Mouse (Mus musculus) kidney, embryonic 14.5 days (tissue): ENCODE measurements around the gene Hpd. TPM values are rescaled to one million over a fixed set of nuclear protein-coding genes. Genes with fewer than 3 reads are reported as not detected.
A peak's percentile ranks its signal among the peaks of the same experiment; 100 is the strongest.

Experiments
- ATAC-seq: fragments of 200-750 bp; cut with Nextera tagmentation; 2 replicates; pipeline ENCODE4 v1.8.0; 2017; ENCODE audit warnings: moderate number of reproducible peaks, mild to moderate bottlenecking, moderate TSS enrichment, moderate library complexity; ENCODE audit not compliant: low FRiP score, low TSS enrichment
- H3K27ac ChIP-seq: fragments of 300-500 bp; sonication (generic); 2 replicates; pipeline ENCODE4 v1.5.1; 2014; ENCODE audit warnings: low read depth, mild to moderate bottlenecking, low read length, moderate library complexity, mixed read lengths
- H3K27me3 ChIP-seq: fragments of 300-500 bp; sonication (generic); 2 replicates; pipeline ENCODE4 v1.6.1; 2014; ENCODE audit warnings: mild to moderate bottlenecking, low read length; ENCODE audit not compliant: control insufficient read depth, insufficient read depth
- H3K36me3 ChIP-seq: fragments of 300-500 bp; sonication (generic); 2 replicates; pipeline ENCODE4 v1.6.1; 2014; ENCODE audit warnings: low read length, mixed read lengths; ENCODE audit not compliant: control insufficient read depth, insufficient read depth
- H3K4me1 ChIP-seq: fragments of 300-500 bp; sonication (generic); 2 replicates; pipeline ENCODE4 v1.6.1; 2014; ENCODE audit warnings: low read length, mixed read lengths; ENCODE audit not compliant: control insufficient read depth, insufficient read depth
- H3K4me2 ChIP-seq: fragments of 300-500 bp; sonication (generic); replicated peaks from 2 replicates; pipeline ENCODE4 v1.6.1; 2014; ENCODE audit warnings: low read depth, mild to moderate bottlenecking, low read length
- H3K4me3 ChIP-seq: fragments of 300-500 bp; sonication (generic); 2 replicates; pipeline ENCODE4 v1.5.1; 2014; ENCODE audit warnings: mild to moderate bottlenecking, low read length
- H3K9ac ChIP-seq: fragments of 300-500 bp; sonication (generic); 2 replicates; pipeline ENCODE4 v1.6.1; 2014; ENCODE audit warnings: low read depth, mild to moderate bottlenecking, low read length, moderate library complexity
- H3K9me3 ChIP-seq: fragments of 300-500 bp; sonication (generic); 2 replicates; pipeline ENCODE4 v1.6.1; 2016; ENCODE audit warnings: low read length; ENCODE audit not compliant: control insufficient read depth
- WGBS: fragments of 180-500 bp; shearing (Covaris S2); extraction: QIAGEN DNeasy Blood & Tissue Kit; methylation state at CpG from one replicate; pipeline ENCODE4 v1.1.7; 2014; 5-methylcytosine and 5-hydroxymethylcytosine counted together
- polyA plus RNA-seq: library from polyadenylated mRNA; unstranded; fragments of >200 nt; fragmentation: Nextera tagmentation; extraction: Ambion mirVana; gene quantifications from 2 replicates; pipeline ENCODE4 v1.2.1, GENCODE M21; 2014

Gene Hpd
- polyA plus RNA-seq, 1 experiment from 2014 or later, result not detected

- H3K4me2 ChIP-seq, result no peak overlapping the region
- no peak overlapping the region for H3K9ac ChIP-seq
- H3K36me3 ChIP-seq, result peaks cover 87% of the 10 kb centered on the region
- H3K27me3 ChIP-seq, result no peaks in the 10 kb centered on the region
- no peak for ATAC-seq
- 85% methylated on average over 4 of the region's 4 CpGs for WGBS
- H3K27ac ChIP-seq, result no peak overlapping the region
- no peaks in the 10 kb centered on the region for H3K4me1 ChIP-seq
- no peak overlapping the region for H3K4me3 ChIP-seq
- no peaks in the 10 kb centered on the region for H3K9me3 ChIP-seq
Observed at GRCm38 (mm10) chr5:123157972-123158371, 24.6 kb downstream of the Hpd start.

- Histone ChIP-seq H3K27me3 (no peaks in the 10 kb centered on the region), H3K9me3 (no peaks in the 10 kb centered on the region), H3K4me2 (no peak overlapping the region), H3K9ac (no peak overlapping the region), H3K27ac (no peak overlapping the region), H3K4me1 (peaks cover under 1% of the 10 kb centered on the region; the same call in 1 of the 2 replicates), H3K36me3 (peaks cover 88% of the 10 kb centered on the region), H3K4me3 (no peak overlapping the region)
- WGBS, result 87% methylated on average over 12 of the region's 12 CpGs
- ATAC-seq, result no peak
Observed at GRCm38 (mm10) chr5:123156763-123157162, 25.8 kb downstream of the Hpd start.

GRCm38 (mm10) chr5:123155425-123155824, 27.1 kb downstream of the Hpd start:
- Histone ChIP-seq H3K9me3 (no peaks in the 10 kb centered on the region), H3K27ac (no peak overlapping the region), H3K9ac (no peak overlapping the region), H3K4me3 (no peak overlapping the region), H3K4me2 (no peak overlapping the region), H3K36me3 (peaks cover 82% of the 10 kb centered on the region), H3K27me3 (no peaks in the 10 kb centered on the region), H3K4me1 (peaks cover 12% of the 10 kb centered on the region)
- WGBS, result 57% methylated on average over 7 of the region's 7 CpGs
- no peak for ATAC-seq

- ATAC-seq, result no peak
- peaks cover 33% of the 10 kb centered on the region for H3K4me1 ChIP-seq
- no peak overlapping the region for H3K4me3 ChIP-seq
- H3K9me3 ChIP-seq, result no peaks in the 10 kb centered on the region
- no peaks in the 10 kb centered on the region for H3K27me3 ChIP-seq
- WGBS, result 81% methylated on average over 1 of the region's 1 CpGs
- no peak overlapping the region for H3K4me2 ChIP-seq
- H3K27ac ChIP-seq, result no peak overlapping the region
- no peak overlapping the region for H3K9ac ChIP-seq
- peaks cover 77% of the 10 kb centered on the region for H3K36me3 ChIP-seq
Observed at GRCm38 (mm10) chr5:123152901-123153300, 29.6 kb downstream of the Hpd start.

GRCm38 (mm10) chr5:123151707-123152362, 30.7 kb downstream of the Hpd start:
- Histone ChIP-seq H3K4me1 (peaks cover 33% of the 10 kb centered on the region), H3K4me3 (no peak overlapping the region), H3K4me2 (no peak overlapping the region), H3K36me3 (peaks cover 77% of the 10 kb centered on the region), H3K9me3 (no peaks in the 10 kb centered on the region), H3K27ac (no peak overlapping the region), H3K9ac (no peak overlapping the region), H3K27me3 (no peaks in the 10 kb centered on the region)
- 90% methylated on average over 19 of the region's 19 CpGs for WGBS
- ATAC-seq, result no peak

GRCm38 (mm10) chr5:123151077-123151476, 31.4 kb downstream of the Hpd start:
- H3K4me2 ChIP-seq, result peak overlapping the region; percentile 47
- H3K4me3 ChIP-seq, result no peak overlapping the region
- peaks cover 78% of the 10 kb centered on the region for H3K36me3 ChIP-seq
- no peak; the same call in 1 of the 2 replicates for ATAC-seq
- 18% methylated on average over 7 of the region's 7 CpGs for WGBS
- H3K27me3 ChIP-seq, result no peaks in the 10 kb centered on the region
- no peaks in the 10 kb centered on the region for H3K9me3 ChIP-seq
- H3K27ac ChIP-seq, result no peak overlapping the region; the same call in 1 of the 2 replicates
- peak overlapping the region; percentile 24; the same call in 1 of the 2 replicates for H3K9ac ChIP-seq
- peaks cover 33% of the 10 kb centered on the region for H3K4me1 ChIP-seq

- no peaks in the 10 kb centered on the region for H3K27me3 ChIP-seq
- H3K4me2 ChIP-seq, result peak overlapping the region; percentile 47
- H3K27ac ChIP-seq, result no peak overlapping the region; the same call in 1 of the 2 replicates
- peak overlapping the region; percentile 33 for H3K4me3 ChIP-seq
- WGBS, result 30% methylated on average over 7 of the region's 7 CpGs
- peak overlapping the region; percentile 24; the same call in 1 of the 2 replicates for H3K9ac ChIP-seq
- H3K9me3 ChIP-seq, result no peaks in the 10 kb centered on the region
- ATAC-seq, result no peak
- peaks cover 33% of the 10 kb centered on the region for H3K4me1 ChIP-seq
- peaks cover 82% of the 10 kb centered on the region for H3K36me3 ChIP-seq
Observed at GRCm38 (mm10) chr5:123150641-123151040, 31.9 kb downstream of the Hpd start.

- H3K9ac ChIP-seq, result peak overlapping the region; percentile 29; the same call in 1 of the 2 replicates
- H3K4me2 ChIP-seq, result peak overlapping the region; percentile 47
- H3K4me1 ChIP-seq, result peaks cover 39% of the 10 kb centered on the region
- no peaks in the 10 kb centered on the region for H3K27me3 ChIP-seq
- ATAC-seq, result peak; percentile 88
- WGBS, result 4% methylated on average over 19 of the region's 19 CpGs
- no peaks in the 10 kb centered on the region for H3K9me3 ChIP-seq
- H3K27ac ChIP-seq, result peak overlapping the region; percentile 17; the same call in 1 of the 2 replicates
- peak overlapping the region; percentile 33 for H3K4me3 ChIP-seq
- peaks cover 82% of the 10 kb centered on the region for H3K36me3 ChIP-seq
Observed at GRCm38 (mm10) chr5:123149451-123150400, 32.8 kb downstream of the Hpd start.
